Mouse (Mus musculus): Measurements from ENCODE around the gene Lrp1. TPM values are rescaled to one million over a fixed set of nuclear protein-coding genes. Genes with fewer than 3 reads are reported as not detected.

Lrp1 gene
- total RNA-seq, 2 experiments from 2014 or later, result 277 to 285 TPM

- intact Hi-C loops (cut with DNase I), result no loop called here
- no peak for DNase-seq (ENCODE audit: low spot score in 2 of 2)
These were observed 22.3 kb downstream of the Lrp1 start for GRCm38 (mm10) chr10:127598607-127599006.

GRCm38 (mm10) chr10:127597311-127597901, 23.5 kb downstream of the Lrp1 start:
- intact Hi-C loops (cut with DNase I), result no loop called here
- DNase-seq (ENCODE audit: low spot score in 2 of 2), result peak in 1 of 2 experiments; percentile 57

GRCm38 (mm10) chr10:127596321-127596941, 24.5 kb downstream of the Lrp1 start:
- peak; percentile 59 to 60 for DNase-seq (ENCODE audit: low spot score in 2 of 2)

GRCm38 (mm10) chr10:127594930-127595715, 25.8 kb downstream of the Lrp1 start:
- peak in 1 of 2 experiments; percentile 84 for DNase-seq (ENCODE audit: low spot score in 2 of 2)

More at GRCm38 (mm10) chr10:127596321-127596941, 24.5 kb downstream of the Lrp1 start:
- intact Hi-C loops (cut with DNase I), result no loop called here

GRCm38 (mm10) chr10:127594405-127594804, 26.5 kb downstream of the Lrp1 start:
- DNase-seq (ENCODE audit: low spot score in 2 of 2), result no peak
- intact Hi-C loops (cut with DNase I), result loop anchor here (2.0 kb wide), 1 partner anchor 26 kb away; the partner anchor contains the start of gene Lrp1

More at GRCm38 (mm10) chr10:127594930-127595715, 25.8 kb downstream of the Lrp1 start:
- intact Hi-C loops (cut with DNase I), result loop anchor here (2.0 kb wide), 1 partner anchor 26 kb away; the partner anchor contains the start of gene Lrp1

GRCm38 (mm10) chr10:127592850-127593249, 28.1 kb downstream of the Lrp1 start:
- no peak for DNase-seq (ENCODE audit: low spot score in 2 of 2)
- intact Hi-C loops (cut with DNase I), result no loop called here

GRCm38 (mm10) chr10:127592423-127592822, 28.5 kb downstream of the Lrp1 start:
- DNase-seq (ENCODE audit: low spot score in 2 of 2), result no peak
- intact Hi-C loops (cut with DNase I), result no loop called here

GRCm38 (mm10) chr10:127591514-127591913, 29.4 kb downstream of the Lrp1 start:
- no peak for DNase-seq (ENCODE audit: low spot score in 2 of 2)
- intact Hi-C loops (cut with DNase I), result no loop called here

GRCm38 (mm10) chr10:127590831-127591451, 30.0 kb downstream of the Lrp1 start:
- intact Hi-C loops (cut with DNase I), result no loop called here
- DNase-seq (ENCODE audit: low spot score in 2 of 2), result no peak

GRCm38 (mm10) chr10:127590256-127590655, 30.7 kb downstream of the Lrp1 start:
- intact Hi-C loops (cut with DNase I), result no loop called here
- DNase-seq (ENCODE audit: low spot score in 2 of 2), result no peak

GRCm38 (mm10) chr10:127587776-127588175, 33.2 kb downstream of the Lrp1 start:
- intact Hi-C loops (cut with DNase I), result no loop called here
- no peak for DNase-seq (ENCODE audit: low spot score in 2 of 2)

GRCm38 (mm10) chr10:127586209-127586608, 34.7 kb downstream of the Lrp1 start:
- intact Hi-C loops (cut with DNase I), result no loop called here
- no peak for DNase-seq (ENCODE audit: low spot score in 2 of 2)

- intact Hi-C loops (cut with DNase I), result no loop called here
- DNase-seq (ENCODE audit: low spot score in 2 of 2), result no peak
These were observed 35.4 kb downstream of the Lrp1 start for GRCm38 (mm10) chr10:127585598-127585997.

- no peak for DNase-seq (ENCODE audit: low spot score in 2 of 2)
- intact Hi-C loops (cut with DNase I), result no loop called here
These were observed 37.3 kb downstream of the Lrp1 start for GRCm38 (mm10) chr10:127583649-127584048.

GRCm38 (mm10) chr10:127581291-127581690, 39.7 kb downstream of the Lrp1 start:
- intact Hi-C loops (cut with DNase I), result no loop called here
- DNase-seq (ENCODE audit: low spot score in 2 of 2), result no peak

- no peak for DNase-seq (ENCODE audit: low spot score in 2 of 2)
- intact Hi-C loops (cut with DNase I), result no loop called here
These were observed 43.0 kb downstream of the Lrp1 start for GRCm38 (mm10) chr10:127577982-127578381.

- DNase-seq (ENCODE audit: low spot score in 2 of 2), result no peak
- intact Hi-C loops (cut with DNase I), result no loop called here
These were observed 43.8 kb downstream of the Lrp1 start for GRCm38 (mm10) chr10:127577156-127577555.

GRCm38 (mm10) chr10:127576381-127576961, 44.5 kb downstream of the Lrp1 start:
- intact Hi-C loops (cut with DNase I), result no loop called here
- DNase-seq (ENCODE audit: low spot score in 2 of 2), result peak in 1 of 2 experiments; percentile 54

- intact Hi-C loops (cut with DNase I), result no loop called here
- DNase-seq (ENCODE audit: low spot score in 2 of 2), result no peak
These were observed 45.2 kb downstream of the Lrp1 start for GRCm38 (mm10) chr10:127575741-127576140.

- no peak for DNase-seq (ENCODE audit: low spot score in 2 of 2)
- intact Hi-C loops (cut with DNase I), result no loop called here
These were observed 48.7 kb downstream of the Lrp1 start for GRCm38 (mm10) chr10:127572281-127572680.

All from left cerebral cortex, postnatal 25 days (tissue).